Mouse (Mus musculus) liver, embryonic 14.5 days (tissue): ENCODE measurements around the gene Trpv3.
"Not testable (repeated sequence)": the region's sequence is repeated elsewhere in the genome, so short reads cannot be mapped to it uniquely, and the experiment has no call there.

Source experiments
- CTCF ChIP-seq: IDR thresholded peaks from 2 replicates; pipeline ENCODE4 v1.5.1; 2016; ENCODE audit warnings: antibody characterized with exemption, low read depth, control low read depth
- EP300 ChIP-seq: IDR thresholded peaks from 2 replicates; pipeline ENCODE4 v1.6.1; 2016; ENCODE audit warnings: antibody characterized with exemption, low read depth

- TF ChIP-seq CTCF, EP300: not testable (repeated sequence)
Observed at GRCm38 (mm10) chr11:73321064-73321463, 53.9 kb downstream of the Trpv3 start.
